Mouse (Mus musculus) gastrocnemius, postnatal 36 days (tissue): ENCODE data around the gene Lin7a. TPM values are rescaled to one million over a fixed set of nuclear protein-coding genes. Genes with fewer than 3 reads are reported as not detected.

ENCODE experiments used
- DNase-seq, 2 experiments: peaks; one replicate each; pipeline ENCODE4 v3.0.0; 2022
- intact Hi-C: fragments of 180-260 bp; cut with DNase I; formaldehyde crosslinking; loops from one replicate; pipeline ENCODE4 v1.15.1; 2025
- total RNA-seq, 2 experiments: library from RNA; stranded (reverse); gene quantifications; 2 replicates each; pipeline ENCODE4 v1.2.3; 2021

Gene Lin7a
- total RNA-seq, 2 experiments from 2014 or later: 1.3 to 1.5 TPM

- no peak for DNase-seq
- intact Hi-C loops: no loop called here
Observed at GRCm38 (mm10) chr10:107405347-107405746, 133.9 kb downstream of the Lin7a start.

GRCm38 (mm10) chr10:107418306-107418705, 146.8 kb downstream of the Lin7a start:
- no peak for DNase-seq
- intact Hi-C loops: no loop called here

GRCm38 (mm10) chr10:107436967-107437366, 165.5 kb downstream of the Lin7a start:
- intact Hi-C loops: no loop called here
- no peak for DNase-seq

- intact Hi-C loops: loop anchor here (2.0 kb wide), 1 partner anchor 306 kb away; no protein-coding TSS in a partner anchor
- peak in 1 of 2 experiments; percentile 4 for DNase-seq
Observed at GRCm38 (mm10) chr10:107442781-107443180, 171.3 kb downstream of the Lin7a start.

- DNase-seq: no peak
- intact Hi-C loops: no loop called here
Observed at GRCm38 (mm10) chr10:107449496-107450330, 178.2 kb downstream of the Lin7a start.

- DNase-seq: no peak
- intact Hi-C loops: no loop called here
Observed at GRCm38 (mm10) chr10:107467819-107468218, 196.3 kb downstream of the Lin7a start.

Other genes with a start within 250 kb of the Lin7a start
- 1 to 10 TPM; 5.6 to 5.8 TPM for gene Acss3, start 148.0 kb upstream of the Lin7a start, total RNA-seq
- 1 to 10 TPM; 2.3 to 2.6 TPM for gene Myf5, start 214.4 kb downstream of the Lin7a start, total RNA-seq
- gene Myf6, start 223.1 kb downstream of the Lin7a start, total RNA-seq: 100 to 1,000 TPM; 105 to 124 TPM